Comparison of ENCODE assay signal across 17 mouse cellular contexts in the genomic region with DNA sequence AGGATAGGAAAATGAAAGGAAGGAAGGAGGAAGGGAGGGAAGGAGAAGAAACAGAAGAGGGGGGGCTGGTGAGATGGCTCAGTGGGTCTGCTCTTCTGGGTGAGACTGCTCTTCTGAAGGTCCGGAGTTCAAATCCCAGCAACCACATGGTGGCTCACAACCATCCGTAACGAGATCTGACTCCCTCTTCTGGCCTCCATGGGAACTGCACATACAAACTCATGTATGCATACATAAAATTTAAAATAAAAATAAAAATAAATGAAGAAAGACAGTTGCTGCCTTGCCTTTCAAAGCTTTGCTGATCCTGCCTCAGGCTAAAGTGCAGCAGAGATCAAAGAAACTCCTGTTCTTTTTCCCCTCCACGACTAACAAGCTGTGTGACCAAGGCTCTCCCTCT. TPM values are rescaled to one million over a fixed set of nuclear protein-coding genes. Genes with fewer than 3 reads are reported as not detected.
DNase-seq lines count a peak whose midpoint lies in the region; ATAC-seq and TF ChIP-seq lines count a peak whose summit lies in the region.
"Had no signal": no experiment of that assay in that cellular context is flagged by ENCODE, and none has a peak within 500 bp of the region (broad histone marks: within the 10 kb centered on the region; RNA-seq: fewer than 3 reads in every experiment).

No protein-coding gene starts in this region.

- H3K4me3 ChIP-seq in kidney, postnatal 0 days (replicated peaks; ENCODE audit: low read depth, low read length): no peak overlapping the region
- no peak overlapping the region for H3K4me3 ChIP-seq in lung, postnatal 0 days (ENCODE audit: low read depth, low read length)
- H3K4me3 ChIP-seq: limb, embryonic 10.5 days; midbrain, embryonic 15.5 days had no signal

- DNase-seq in CD4-positive, CD25-positive, alpha-beta regulatory T cell, adult 2 months (ENCODE audit: low read depth, low spot score): peak; percentile 58
- DNase-seq in kidney, postnatal 0 days (ENCODE audit: low spot score): no peak
- DNase-seq in kidney, adult 18-20 months: no peak
- no peak for DNase-seq in lung, postnatal 0 days (ENCODE audit: low spot score)
- no peak for DNase-seq in lung, postnatal 10 days
- peak; percentile 31 for DNase-seq in splenic B cell, adult 2 months (ENCODE audit: low read depth, low spot score)
- DNase-seq: adrenal gland, postnatal 25 days; cerebellum, adult 9-10 months; right cerebral cortex, adult 18-20 months; thymus, postnatal 25 days had no signal

- H3K9ac ChIP-seq in kidney, postnatal 0 days (ENCODE audit: low read depth, low read length): no peak overlapping the region
- H3K9ac ChIP-seq in lung, postnatal 0 days (replicated peaks; ENCODE audit: low read depth): no peak overlapping the region
- H3K9ac ChIP-seq: hindbrain, embryonic 14.5 days; midbrain, embryonic 15.5 days had no signal

- no peak overlapping the region for H3K27ac ChIP-seq in kidney, postnatal 0 days
- H3K27ac ChIP-seq in lung, postnatal 0 days (ENCODE audit: low read length): no peak overlapping the region
- H3K27ac ChIP-seq: hindbrain, embryonic 14.5 days; limb, embryonic 10.5 days; midbrain, embryonic 15.5 days had no signal

- H3K4me2 ChIP-seq in kidney, postnatal 0 days (ENCODE audit: low read length): no peak overlapping the region
- H3K4me2 ChIP-seq in lung, postnatal 0 days (replicated peaks; ENCODE audit: low read depth, low read length): no peak overlapping the region
- H3K4me2 ChIP-seq: hindbrain, embryonic 14.5 days; midbrain, embryonic 15.5 days had no signal

- WGBS in kidney, postnatal 0 days: 73% methylated on average over 4 of the region's 4 CpGs
- WGBS in lung, postnatal 0 days: 66% methylated on average over 4 of the region's 4 CpGs

- H3K9me3 ChIP-seq in kidney, postnatal 0 days (replicated peaks; ENCODE audit: low read length): no peaks in the 10 kb centered on the region
- H3K9me3 ChIP-seq in lung, postnatal 0 days (ENCODE audit: low read length): no peaks in the 10 kb centered on the region
- H3K9me3 ChIP-seq: limb, embryonic 10.5 days; midbrain, embryonic 15.5 days had no signal

- H3K27me3 ChIP-seq in kidney, postnatal 0 days (ENCODE audit: insufficient read depth, low read length): no peaks in the 10 kb centered on the region
- no peaks in the 10 kb centered on the region for H3K27me3 ChIP-seq in lung, postnatal 0 days (replicated peaks; ENCODE audit: insufficient read depth, low read length)
- no peaks in the 10 kb centered on the region for H3K27me3 ChIP-seq in splenic B cell, adult 2 months (ENCODE audit: control insufficient read depth, insufficient read depth, low read length, poor library complexity, severe bottlenecking)
- H3K27me3 ChIP-seq: midbrain, embryonic 15.5 days; Patski had no signal

- TF ChIP-seq EP300 in lung, postnatal 0 days (IDR thresholded peaks at IDR 0.05): no peak

- TF ChIP-seq CTCF in kidney, postnatal 0 days (IDR thresholded peaks at IDR 0.05; ENCODE audit: low read depth): peak; percentile 47
- peak; percentile 25; the same call in 1 of the 2 replicates for TF ChIP-seq CTCF in lung, postnatal 0 days (IDR thresholded peaks at IDR 0.05)

- H3K4me1 ChIP-seq in kidney, postnatal 0 days (replicated peaks; ENCODE audit: insufficient read depth, low read length): no peaks in the 10 kb centered on the region; the same call in 1 of the 2 replicates
- H3K4me1 ChIP-seq in lung, postnatal 0 days (ENCODE audit: insufficient read depth, low read depth, low read length): no peaks in the 10 kb centered on the region
- H3K4me1 ChIP-seq: midbrain, embryonic 15.5 days had no signal

- no peak for ATAC-seq in CD4-positive, CD25-positive, alpha-beta regulatory T cell, adult 4 months
- no peak for ATAC-seq in kidney, postnatal 0 days (replicated peaks; ENCODE audit: low FRiP score, low read depth)
- no peak for ATAC-seq in lung, postnatal 0 days
- no peak for ATAC-seq in megakaryocyte progenitor cell, adult 5-6 weeks (replicated peaks; ENCODE audit: poor library complexity)
- ATAC-seq: activated CD4-positive, CD25-positive, alpha-beta regulatory T cell, adult 4 months; midbrain, embryonic 15.5 days; Patski had no signal

- H3K36me3 ChIP-seq in kidney, postnatal 0 days (ENCODE audit: insufficient read depth, low read length): no peaks in the 10 kb centered on the region
- H3K36me3 ChIP-seq in lung, postnatal 0 days (ENCODE audit: insufficient read depth, low read length): no peaks in the 10 kb centered on the region
- H3K36me3 ChIP-seq in splenic B cell, adult 2 months (ENCODE audit: control insufficient read depth, insufficient read depth, low read length, poor library complexity, severe bottlenecking): no peaks in the 10 kb centered on the region
- H3K36me3 ChIP-seq: limb, embryonic 10.5 days; midbrain, embryonic 15.5 days had no signal

RNA-seq across cellular contexts. Expression of a gene that starts 6.7 kb away (rescaled TPM):
- polyA plus RNA-seq in CD4-positive, CD25-positive, alpha-beta regulatory T cell, adult 4 months (2017; shearing (Covaris generic)): 10 to 100 TPM; 21.3 to 24.1 TPM
- 13.3 and 15.7 TPM in 2 replicates for polyA plus RNA-seq in kidney, postnatal 0 days (2015; fragmentation: Nextera tagmentation; extraction: Ambion mirVana)
- polyA plus RNA-seq in lung, postnatal 0 days (2015; fragmentation: Nextera tagmentation; extraction: Ambion mirVana): 15.4 and 16.3 TPM in 2 replicates
- 4.7 and 9.3 TPM in 2 replicates for total RNA-seq in megakaryocyte progenitor cell, adult 5-6 weeks (2015)
- 2.1 and 2.7 TPM in 2 replicates for total RNA-seq in megakaryocyte progenitor cell, adult 5-6 weeks (2017)

Comparison
In these comparisons a context has a peak if more than half of its experiments do, and no peak if none do; other contexts are left out.
1. DNase-seq: peak in CD4-positive, CD25-positive, alpha-beta regulatory T cell, adult 2 months (single experiment) and splenic B cell, adult 2 months (single experiment); none in kidney, postnatal 0 days (single experiment), kidney, adult 18-20 months (single experiment), lung, postnatal 0 days (single experiment) and lung, postnatal 10 days (single experiment).